Mouse (Mus musculus): ENCODE data around the gene Gm17509.
A peak's percentile ranks its signal among the peaks of the same experiment; 100 is the strongest.

Gene Gm17509

GRCm38 (mm10) chr13:117234486-117234885, 13.6 kb upstream of the Gm17509 start:
- no peak for TF ChIP-seq NANOG (IDR thresholded peaks at IDR 0.05; ENCODE audit: borderline replicate concordance, low read length)
- no peak for TF ChIP-seq CTCF (conservative IDR thresholded peaks at IDR 0.05; ENCODE audit: low read length)
- no peak for TF ChIP-seq POU5F1 (IDR thresholded peaks at IDR 0.05; ENCODE audit: borderline replicate concordance, low read length)
- Histone ChIP-seq H3K9me3 (ENCODE audit: low read length) (no peaks in the 10 kb centered on the region), H3K4me3 (replicated peaks; ENCODE audit: low read length) (no peak overlapping the region), H3K4me1 (replicated peaks; ENCODE audit: low read depth, low read length) (peaks cover 65% of the 10 kb centered on the region), H3K27me3 (ENCODE audit: insufficient read depth, low read length) (no peaks in the 10 kb centered on the region), H3K36me3 (ENCODE audit: insufficient read depth, low read length) (peaks cover 82% of the 10 kb centered on the region)

DNA sequence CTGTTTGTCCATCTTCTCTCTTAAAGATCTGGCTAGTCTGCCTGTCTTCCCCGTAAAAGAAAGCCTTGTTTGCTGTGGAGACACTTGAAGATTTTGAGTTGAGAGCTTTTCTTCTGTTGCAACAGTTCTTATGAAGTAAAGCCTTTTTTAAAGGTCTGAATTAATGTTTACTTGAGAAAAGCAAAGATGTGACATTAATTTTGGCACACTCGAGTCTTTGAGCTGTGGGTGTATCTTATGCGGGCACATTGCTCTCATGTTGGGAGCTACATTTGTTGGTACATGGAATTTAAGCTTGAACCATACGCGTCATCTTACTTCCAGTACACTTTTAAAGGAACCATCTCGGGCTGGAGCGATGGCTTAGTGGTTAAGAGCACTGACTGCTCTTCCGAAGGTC, 12.9 kb upstream of the Gm17509 start:
- Histone ChIP-seq H3K36me3 (ENCODE audit: insufficient read depth, low read length) (peaks cover 84% of the 10 kb centered on the region), H3K9me3 (ENCODE audit: low read length) (no peaks in the 10 kb centered on the region), H3K4me3 (replicated peaks; ENCODE audit: low read length) (no peak overlapping the region), H3K27me3 (ENCODE audit: insufficient read depth, low read length) (no peaks in the 10 kb centered on the region), H3K4me1 (replicated peaks; ENCODE audit: low read depth, low read length) (peaks cover 63% of the 10 kb centered on the region)
- TF ChIP-seq NANOG (IDR thresholded peaks at IDR 0.05; ENCODE audit: borderline replicate concordance, low read length), result no peak
- TF ChIP-seq POU5F1 (IDR thresholded peaks at IDR 0.05; ENCODE audit: borderline replicate concordance, low read length), result no peak
- no peak for TF ChIP-seq CTCF (conservative IDR thresholded peaks at IDR 0.05; ENCODE audit: low read length)

GRCm38 (mm10) chr13:117230371-117231110, 9.7 kb upstream of the Gm17509 start:
- H3K27me3 ChIP-seq (ENCODE audit: insufficient read depth, low read length), result no peaks in the 10 kb centered on the region
- H3K9me3 ChIP-seq (ENCODE audit: low read length), result no peaks in the 10 kb centered on the region
- H3K36me3 ChIP-seq (ENCODE audit: insufficient read depth, low read length), result peaks cover 66% of the 10 kb centered on the region
- TF ChIP-seq NANOG (IDR thresholded peaks at IDR 0.05; ENCODE audit: borderline replicate concordance, low read length) (no peak), CTCF (conservative IDR thresholded peaks at IDR 0.05; ENCODE audit: low read length) (no peak), POU5F1 (IDR thresholded peaks at IDR 0.05; ENCODE audit: borderline replicate concordance, low read length) (no peak)
- no peak overlapping the region for H3K4me3 ChIP-seq (replicated peaks; ENCODE audit: low read length)
- H3K4me1 ChIP-seq (replicated peaks; ENCODE audit: low read depth, low read length), result peaks cover 45% of the 10 kb centered on the region

- TF ChIP-seq NANOG (IDR thresholded peaks at IDR 0.05; ENCODE audit: borderline replicate concordance, low read length) (no peak), POU5F1 (IDR thresholded peaks at IDR 0.05; ENCODE audit: borderline replicate concordance, low read length) (no peak), CTCF (conservative IDR thresholded peaks at IDR 0.05; ENCODE audit: low read length) (no peak)
- Histone ChIP-seq H3K27me3 (ENCODE audit: insufficient read depth, low read length) (no peaks in the 10 kb centered on the region), H3K9me3 (ENCODE audit: low read length) (no peaks in the 10 kb centered on the region), H3K36me3 (ENCODE audit: insufficient read depth, low read length) (peaks cover 31% of the 10 kb centered on the region), H3K4me3 (replicated peaks; ENCODE audit: low read length) (no peak overlapping the region), H3K4me1 (replicated peaks; ENCODE audit: low read depth, low read length) (peaks cover 50% of the 10 kb centered on the region)
Observed at GRCm38 (mm10) chr13:117225561-117225960, 4.7 kb upstream of the Gm17509 start.

- H3K9me3 ChIP-seq (ENCODE audit: low read length), result no peaks in the 10 kb centered on the region
- H3K4me1 ChIP-seq (replicated peaks; ENCODE audit: low read depth, low read length), result peaks cover 52% of the 10 kb centered on the region
- no peaks in the 10 kb centered on the region for H3K27me3 ChIP-seq (ENCODE audit: insufficient read depth, low read length)
- H3K4me3 ChIP-seq (replicated peaks; ENCODE audit: low read length), result no peak overlapping the region
- peaks cover 25% of the 10 kb centered on the region for H3K36me3 ChIP-seq (ENCODE audit: insufficient read depth, low read length)
- no peak for TF ChIP-seq CTCF (conservative IDR thresholded peaks at IDR 0.05; ENCODE audit: low read length)
- TF ChIP-seq POU5F1 (IDR thresholded peaks at IDR 0.05; ENCODE audit: borderline replicate concordance, low read length), result no peak
Observed at GRCm38 (mm10) chr13:117224901-117225300, 4.0 kb upstream of the Gm17509 start.

- Histone ChIP-seq H3K9me3 (ENCODE audit: low read length) (no peaks in the 10 kb centered on the region), H3K4me3 (replicated peaks; ENCODE audit: low read length) (peak overlapping the region; percentile 91), H3K27me3 (ENCODE audit: insufficient read depth, low read length) (no peaks in the 10 kb centered on the region), H3K4me1 (replicated peaks; ENCODE audit: low read depth, low read length) (peaks cover 61% of the 10 kb centered on the region), H3K36me3 (ENCODE audit: insufficient read depth, low read length) (peaks cover 15% of the 10 kb centered on the region)
- no peak for TF ChIP-seq CTCF (conservative IDR thresholded peaks at IDR 0.05; ENCODE audit: low read length)
- TF ChIP-seq NANOG (IDR thresholded peaks at IDR 0.05; ENCODE audit: borderline replicate concordance, low read length), result no peak
- no peak for TF ChIP-seq POU5F1 (IDR thresholded peaks at IDR 0.05; ENCODE audit: borderline replicate concordance, low read length)
Observed at GRCm38 (mm10) chr13:117223125-117223524, 2.2 kb upstream of the Gm17509 start.

- peaks cover 5% of the 10 kb centered on the region for H3K36me3 ChIP-seq (ENCODE audit: insufficient read depth, low read length)
- H3K9me3 ChIP-seq (ENCODE audit: low read length), result no peaks in the 10 kb centered on the region
- H3K4me1 ChIP-seq (replicated peaks; ENCODE audit: low read depth, low read length), result peaks cover 75% of the 10 kb centered on the region
- no peak for TF ChIP-seq CTCF (conservative IDR thresholded peaks at IDR 0.05; ENCODE audit: low read length)
- TF ChIP-seq POU5F1 (IDR thresholded peaks at IDR 0.05; ENCODE audit: borderline replicate concordance, low read length), result no peak
- no peak for TF ChIP-seq NANOG (IDR thresholded peaks at IDR 0.05; ENCODE audit: borderline replicate concordance, low read length)
- no peaks in the 10 kb centered on the region for H3K27me3 ChIP-seq (ENCODE audit: insufficient read depth, low read length)
- H3K4me3 ChIP-seq (replicated peaks; ENCODE audit: low read length), result peak overlapping the region; percentile 91
Observed at GRCm38 (mm10) chr13:117219871-117220500, 889 bp downstream of the Gm17509 start.

GRCm38 (mm10) chr13:117218092-117218491, 2.8 kb downstream of the Gm17509 start:
- H3K27me3 ChIP-seq (ENCODE audit: insufficient read depth, low read length), result no peaks in the 10 kb centered on the region
- H3K36me3 ChIP-seq (ENCODE audit: insufficient read depth, low read length), result no peaks in the 10 kb centered on the region
- peaks cover 61% of the 10 kb centered on the region for H3K4me1 ChIP-seq (replicated peaks; ENCODE audit: low read depth, low read length)
- H3K4me3 ChIP-seq (replicated peaks; ENCODE audit: low read length), result no peak overlapping the region
- no peak for TF ChIP-seq NANOG (IDR thresholded peaks at IDR 0.05; ENCODE audit: borderline replicate concordance, low read length)
- TF ChIP-seq POU5F1 (IDR thresholded peaks at IDR 0.05; ENCODE audit: borderline replicate concordance, low read length), result no peak
- no peak for TF ChIP-seq CTCF (conservative IDR thresholded peaks at IDR 0.05; ENCODE audit: low read length)
- H3K9me3 ChIP-seq (ENCODE audit: low read length), result no peaks in the 10 kb centered on the region

Measured in E14TG2a.4 (cell line).